Mouse (Mus musculus): ENCODE results near the gene Exoc6b.

DNA sequence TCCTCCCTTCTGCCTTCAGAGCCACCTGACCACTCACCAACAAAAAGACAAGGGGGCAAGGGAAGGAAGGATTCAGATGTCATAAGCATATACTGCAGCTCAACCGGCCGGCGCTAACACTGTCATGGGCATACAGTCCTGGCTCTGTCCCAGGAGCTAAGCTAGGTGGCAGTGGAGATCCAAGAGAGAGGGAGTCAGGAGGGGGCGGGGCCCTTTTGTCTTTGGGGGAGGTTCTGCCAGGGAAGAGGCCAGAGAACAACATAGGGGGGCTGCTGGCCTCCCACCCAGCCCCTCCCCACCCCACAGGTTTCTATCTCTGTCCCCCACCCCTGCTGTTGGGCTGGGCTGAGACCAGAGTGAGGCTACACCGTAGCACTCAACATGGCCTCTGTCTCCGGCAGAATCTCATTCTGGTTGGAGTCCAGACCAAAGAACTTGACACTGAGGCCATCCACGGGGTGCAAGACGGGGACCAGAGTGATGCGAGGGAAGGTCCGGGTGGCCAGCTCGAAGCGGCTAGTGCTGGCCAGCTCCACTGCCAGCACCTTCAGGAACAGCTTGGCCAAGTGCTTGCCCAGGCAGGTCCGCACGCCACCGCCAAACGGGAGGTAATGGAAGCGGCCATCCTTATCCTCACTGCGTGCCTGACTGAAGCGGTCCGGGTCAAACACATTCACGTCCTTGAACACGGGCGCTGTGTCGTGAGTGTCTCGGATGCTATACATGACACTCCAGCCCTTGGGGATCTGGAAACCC lies 495.2 kb downstream of the Exoc6b start:
- TF ChIP-seq CTCF (IDR thresholded peaks at IDR 0.05; ENCODE audit: insufficient read depth, low read depth, low read length) (no peak), POLR2A (IDR thresholded peaks at IDR 0.05; ENCODE audit: insufficient read depth, low read depth, low read length) (no peak)

All from olfactory bulb, adult 2 months (tissue).